Mouse (Mus musculus) hindbrain, embryonic 11.5 days (tissue): ENCODE data around the gene Myh11. TPM values are rescaled to one million over a fixed set of nuclear protein-coding genes. Genes with fewer than 3 reads are reported as not detected.
"Not testable (repeated sequence)": the region's sequence is repeated elsewhere in the genome, so short reads cannot be mapped to it uniquely, and the experiment has no call there.

ENCODE experiments used
- ATAC-seq: fragments of 200-750 bp; cut with Nextera tagmentation; 2 replicates; pipeline ENCODE4 v1.8.0; 2017; ENCODE audit warnings: mild to moderate bottlenecking, moderate TSS enrichment, moderate library complexity; ENCODE audit not compliant: low FRiP score
- DNase-seq: peaks from one replicate; pipeline ENCODE4 v3.0.0-alpha.2; 2015; ENCODE audit warnings: low spot score
- H3K27ac ChIP-seq: fragments of 300-500 bp; sonication (generic); 2 replicates; pipeline ENCODE4 v1.5.1; 2014; ENCODE audit warnings: mild to moderate bottlenecking, low read depth, low read length
- H3K27me3 ChIP-seq: fragments of 300-500 bp; sonication (generic); 2 replicates; pipeline ENCODE4 v1.6.1; 2014; ENCODE audit warnings: mild to moderate bottlenecking, low read length, moderate library complexity, mixed read lengths; ENCODE audit not compliant: control insufficient read depth, insufficient read depth
- H3K36me3 ChIP-seq: fragments of 300-500 bp; sonication (generic); 2 replicates; pipeline ENCODE4 v1.6.1; 2014; ENCODE audit warnings: mild to moderate bottlenecking, low read length, moderate library complexity, mixed read lengths; ENCODE audit not compliant: control insufficient read depth, insufficient read depth
- H3K4me1 ChIP-seq: fragments of 300-500 bp; sonication (generic); replicated peaks from 2 replicates; pipeline ENCODE4 v1.6.1; 2014; ENCODE audit warnings: low read length, mixed read lengths; ENCODE audit not compliant: control insufficient read depth, insufficient read depth
- H3K4me2 ChIP-seq: fragments of 300-500 bp; sonication (generic); replicated peaks from 2 replicates; pipeline ENCODE4 v1.6.1; 2014; ENCODE audit warnings: mild to moderate bottlenecking, low read depth, low read length
- H3K4me3 ChIP-seq: fragments of 300-500 bp; sonication (generic); 2 replicates; pipeline ENCODE4 v1.5.1; 2014; ENCODE audit warnings: low read depth, low read length
- H3K9ac ChIP-seq: fragments of 300-500 bp; sonication (generic); 2 replicates; pipeline ENCODE4 v1.6.1; 2014; ENCODE audit warnings: low read depth, low read length
- H3K9me3 ChIP-seq: fragments of 300-500 bp; sonication (generic); 2 replicates; pipeline ENCODE4 v1.6.1; 2016; ENCODE audit warnings: low read length; ENCODE audit not compliant: control insufficient read depth
- WGBS: fragments of 180-500 bp; shearing (Covaris S2); extraction: QIAGEN DNeasy Blood & Tissue Kit; methylation state at CpG from one replicate; pipeline ENCODE4 v1.1.7; 2014; 5-methylcytosine and 5-hydroxymethylcytosine counted together
- polyA plus RNA-seq: library from polyadenylated mRNA; unstranded; fragments of >200 nt; fragmentation: Nextera tagmentation; extraction: Ambion mirVana; gene quantifications from 2 replicates; pipeline ENCODE4 v1.2.1, GENCODE M21; 2014

Gene Myh11
- polyA plus RNA-seq, 1 experiment from 2014 or later, result 0.26 TPM

GRCm38 (mm10) chr16:14163731-14164130 lies 127.4 kb downstream of the Myh11 start:
- 2% methylated on average over 10 of the region's 10 CpGs for WGBS
- Histone ChIP-seq H3K4me1 (no peaks in the 10 kb centered on the region), H3K9me3 (no peaks in the 10 kb centered on the region), H3K4me2 (peak overlapping the region; percentile 65), H3K27me3 (no peaks in the 10 kb centered on the region), H3K27ac (peak overlapping the region; percentile 42; the same call in 1 of the 2 replicates), H3K9ac (peak overlapping the region; percentile 91), H3K4me3 (peak overlapping the region; percentile 80), H3K36me3 (0 out of 2 replicates have a peak, but pooled peaks cover 2% of the 10 kb centered on the region)
- DNase-seq (peak; percentile 35), ATAC-seq (no peak)

DNA sequence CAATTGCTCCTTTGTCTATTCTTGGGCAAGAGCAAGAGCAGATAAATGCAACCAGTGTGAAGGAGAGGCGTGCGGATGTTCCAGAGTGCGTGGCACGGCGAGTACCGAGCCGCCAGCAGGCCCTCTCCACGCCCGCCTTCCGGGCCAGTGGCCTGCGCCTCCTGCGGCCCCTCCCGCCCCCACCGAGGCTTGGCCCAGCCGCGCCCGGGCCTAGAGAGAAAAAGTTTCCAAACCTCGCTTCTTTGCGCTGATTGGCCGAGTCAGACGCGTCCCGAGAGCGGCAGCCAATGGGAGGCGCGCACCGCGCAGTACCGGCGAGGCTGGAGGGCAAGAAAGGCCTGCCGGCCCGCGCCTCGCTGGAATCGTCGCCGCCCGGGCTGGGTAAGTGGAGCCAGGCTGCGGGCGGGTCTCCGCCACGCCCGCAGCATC lies 128.2 kb downstream of the Myh11 start, which contains the start of the genes Nde1 and Marf1:
Gene Nde1, plus strand, starts transcription at position 288 of the 429 bp plus-strand sequence.
Gene Marf1, minus strand, starts transcription at position 364 of the 429 bp plus-strand sequence.
- no peaks in the 10 kb centered on the region for H3K4me1 ChIP-seq
- WGBS, result under 1% methylated on average over 37 of the region's 43 CpGs
- H3K27ac ChIP-seq, result peak within 1 kb of the TSS; percentile 69
- ATAC-seq (peak; percentile 88), DNase-seq (peak; percentile 90)
- H3K9ac ChIP-seq, result peak within 1 kb of the TSS; percentile 91
- peak within 1 kb of the TSS; percentile 65 for H3K4me2 ChIP-seq
- H3K4me3 ChIP-seq, result peak within 1 kb of the TSS; percentile 80
- no peaks in the 10 kb centered on the region for H3K36me3 ChIP-seq
- no peaks in the 10 kb centered on the region for H3K9me3 ChIP-seq
- no peaks in the 10 kb centered on the region for H3K27me3 ChIP-seq

DNA sequence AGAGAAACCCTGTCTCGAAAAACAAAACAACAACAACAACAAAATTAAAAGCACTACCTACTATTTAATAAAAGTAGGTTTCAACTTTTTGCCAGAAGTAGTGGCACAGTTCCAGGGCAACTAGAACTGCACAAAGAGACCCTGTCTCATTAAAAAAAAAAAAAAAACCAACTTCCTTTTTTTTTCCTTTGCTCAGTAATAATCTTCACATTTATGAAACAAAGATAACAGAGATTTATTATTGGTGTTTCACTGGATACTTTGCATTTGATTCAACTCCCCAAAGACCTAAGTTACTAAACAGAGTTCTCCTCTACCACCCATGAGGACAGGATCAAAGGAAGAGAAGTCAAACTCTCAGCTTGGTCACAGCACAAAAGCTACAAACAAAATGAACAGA lies 130.2 kb downstream of the Myh11 start:
- no peaks in the 10 kb centered on the region for H3K36me3 ChIP-seq
- no peak for ATAC-seq
- no peaks in the 10 kb centered on the region for H3K4me1 ChIP-seq
- no peak overlapping the region for H3K27ac ChIP-seq
- no peak overlapping the region for H3K4me2 ChIP-seq
- H3K27me3 ChIP-seq, result no peaks in the 10 kb centered on the region
- no peak overlapping the region for H3K9ac ChIP-seq
- H3K9me3 ChIP-seq, result no peaks in the 10 kb centered on the region
- no peak for DNase-seq
- WGBS, result 86% methylated on average over 1 of the region's 1 CpGs
- H3K4me3 ChIP-seq, result no peak overlapping the region

DNA sequence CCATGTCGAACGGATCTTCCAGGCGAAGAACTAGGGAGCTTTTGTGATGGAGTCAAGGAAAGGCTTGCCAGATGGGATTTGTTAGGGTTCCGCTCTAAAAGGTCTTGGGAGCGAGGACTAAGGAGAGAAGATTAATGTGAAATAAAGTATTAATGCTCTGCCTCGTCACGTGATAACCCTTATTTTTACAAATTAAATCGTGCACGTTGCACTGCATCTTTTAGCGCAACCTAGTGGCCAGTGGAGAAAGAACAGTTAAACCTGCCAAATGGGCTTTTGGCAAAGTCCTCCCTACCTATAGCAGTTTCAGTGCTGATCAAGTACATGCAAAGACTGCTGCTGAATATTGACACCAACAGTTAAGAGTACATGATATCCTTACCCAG lies 131.4 kb downstream of the Myh11 start:
- Histone ChIP-seq H3K27ac (peak overlapping the region; percentile 73), H3K9me3 (no peaks in the 10 kb centered on the region), H3K9ac (peak overlapping the region; percentile 45), H3K4me2 (peak overlapping the region; percentile 24), H3K27me3 (no peaks in the 10 kb centered on the region), H3K4me3 (peak overlapping the region; percentile 32), H3K36me3 (no peaks in the 10 kb centered on the region), H3K4me1 (no peaks in the 10 kb centered on the region)
- peak; percentile 81 for DNase-seq
- ATAC-seq, result peak; percentile 16; the same call in 1 of the 2 replicates
- WGBS, result 0% methylated on average over 10 of the region's 10 CpGs

DNA sequence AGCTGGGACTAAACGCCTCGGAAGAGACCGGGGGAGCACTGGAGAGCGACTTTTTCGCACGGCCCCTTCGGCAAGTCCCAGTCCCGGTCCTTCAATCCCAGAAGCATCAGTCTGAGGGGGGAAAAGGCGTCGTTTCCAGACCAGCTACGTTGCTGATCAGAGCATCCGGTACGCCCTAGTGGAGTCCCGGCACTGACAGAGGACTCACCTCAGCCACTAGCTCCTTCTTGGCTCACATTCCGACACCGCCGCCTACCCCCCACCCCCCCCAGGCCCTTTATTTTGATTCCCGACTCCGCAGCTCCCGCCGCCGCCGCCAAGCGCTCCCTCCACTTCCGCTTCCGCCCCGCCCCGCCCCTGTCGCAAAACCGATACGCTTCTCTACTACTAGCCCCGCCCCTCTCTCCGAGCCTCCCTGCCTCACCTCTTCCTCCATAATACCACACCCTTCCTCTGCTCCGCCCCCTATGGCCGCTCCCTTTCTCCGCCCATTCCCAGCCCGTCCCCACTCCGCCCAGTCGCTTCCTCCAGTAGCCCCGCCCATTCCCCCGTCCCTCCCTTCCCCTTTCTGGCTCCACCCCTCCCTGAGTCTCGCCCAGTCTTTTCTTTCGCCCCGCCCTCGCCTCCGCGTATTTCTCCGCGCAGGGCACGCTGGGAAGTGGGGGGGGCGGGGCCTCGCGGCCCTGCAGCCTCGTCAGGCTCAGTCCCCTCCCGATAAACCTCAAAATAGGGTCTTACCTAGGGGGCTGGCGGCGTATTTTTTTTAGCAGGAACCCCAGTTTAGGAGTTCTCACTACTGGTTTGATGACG lies 132.0 kb downstream of the Myh11 start:
- Histone ChIP-seq H3K36me3 (no peaks in the 10 kb centered on the region), H3K9ac (peak overlapping the region; percentile 83), H3K9me3 (no peaks in the 10 kb centered on the region), H3K27ac (peak overlapping the region; percentile 73), H3K4me3 (peak overlapping the region; percentile 78), H3K4me2 (peak overlapping the region; percentile 43), H3K4me1 (no peaks in the 10 kb centered on the region), H3K27me3 (no peaks in the 10 kb centered on the region)
- ATAC-seq (peak; percentile 94), DNase-seq (peak; percentile 99)
- under 1% methylated on average over 42 of the region's 58 CpGs for WGBS

DNA sequence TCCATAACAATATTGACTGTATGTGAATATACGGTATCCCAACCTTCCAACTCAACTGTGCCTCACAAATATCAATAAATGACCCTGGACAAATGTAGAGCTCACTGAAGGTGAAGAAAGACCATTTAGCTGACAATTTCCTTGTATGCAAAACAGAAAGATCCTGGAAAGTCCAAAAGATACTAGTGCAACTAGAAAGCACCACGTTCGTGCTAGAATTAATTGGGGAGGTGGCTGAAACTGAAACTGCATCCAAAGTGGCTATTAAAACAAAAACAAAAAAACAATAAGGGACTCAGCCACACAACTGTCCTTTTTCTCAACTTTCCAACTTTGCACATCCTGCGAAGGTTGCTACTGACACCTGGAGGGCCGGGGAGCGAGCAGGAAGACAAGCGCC lies 132.6 kb downstream of the Myh11 start:
- H3K4me1 ChIP-seq, result no peaks in the 10 kb centered on the region
- peak overlapping the region; percentile 78 for H3K4me3 ChIP-seq
- peak overlapping the region; percentile 83 for H3K9ac ChIP-seq
- DNase-seq, result no peak
- ATAC-seq, result no peak
- no peaks in the 10 kb centered on the region for H3K27me3 ChIP-seq
- peak overlapping the region; percentile 43 for H3K4me2 ChIP-seq
- 10% methylated on average over 7 of the region's 7 CpGs for WGBS
- H3K36me3 ChIP-seq, result no peaks in the 10 kb centered on the region
- H3K9me3 ChIP-seq, result no peaks in the 10 kb centered on the region
- 0 out of 2 replicates have a peak overlapping the region, but pooled peaks have one; percentile 63 for H3K27ac ChIP-seq

GRCm38 (mm10) chr16:14156312-14156711 lies 134.9 kb downstream of the Myh11 start:
- no peaks in the 10 kb centered on the region for H3K9me3 ChIP-seq
- no peak overlapping the region for H3K4me3 ChIP-seq
- no peaks in the 10 kb centered on the region; the same call in 1 of the 2 replicates for H3K36me3 ChIP-seq
- no peak overlapping the region for H3K9ac ChIP-seq
- no peak overlapping the region for H3K27ac ChIP-seq
- WGBS, result 96% methylated on average over 5 of the region's 6 CpGs
- no peaks in the 10 kb centered on the region for H3K4me1 ChIP-seq
- no peak overlapping the region for H3K4me2 ChIP-seq
- DNase-seq (no peak), ATAC-seq (no peak)
- H3K27me3 ChIP-seq, result no peaks in the 10 kb centered on the region

GRCm38 (mm10) chr16:14155638-14156037 lies 135.5 kb downstream of the Myh11 start:
- H3K4me2 ChIP-seq, H3K4me3 ChIP-seq, H3K27me3 ChIP-seq, DNase-seq, H3K9ac ChIP-seq, H3K4me1 ChIP-seq, H3K9me3 ChIP-seq, ATAC-seq, H3K36me3 ChIP-seq, H3K27ac ChIP-seq: not testable (repeated sequence)
- WGBS, result 55% methylated on average over 1 of the region's 2 CpGs

DNA sequence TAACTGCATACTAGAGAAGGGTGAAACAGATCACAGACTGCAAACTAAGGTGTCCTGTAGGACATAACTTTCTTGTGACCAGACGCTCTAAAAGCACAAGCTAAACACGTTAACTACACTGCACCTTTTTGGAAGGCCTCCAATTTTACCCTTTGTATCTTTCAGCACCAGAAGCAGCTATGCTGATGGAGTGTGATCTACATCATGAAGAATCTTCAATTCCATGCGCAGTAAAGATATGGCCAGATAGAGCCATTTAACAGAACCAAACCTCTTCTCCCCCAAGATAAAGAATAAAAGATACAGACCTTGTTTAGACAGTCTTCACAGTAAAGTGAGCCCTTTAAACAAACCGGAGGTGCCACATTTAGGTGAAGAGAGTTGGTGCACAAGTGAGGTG lies 139.5 kb downstream of the Myh11 start:
- no peak for DNase-seq
- no peak for ATAC-seq
- H3K27me3 ChIP-seq, result no peaks in the 10 kb centered on the region
- WGBS, result 96% methylated on average over 4 of the region's 4 CpGs
- no peaks in the 10 kb centered on the region for H3K9me3 ChIP-seq
- H3K36me3 ChIP-seq, result no peaks in the 10 kb centered on the region; the same call in 1 of the 2 replicates
- no peak overlapping the region for H3K4me3 ChIP-seq
- H3K9ac ChIP-seq, result no peak overlapping the region
- H3K4me2 ChIP-seq, result no peak overlapping the region
- no peak overlapping the region for H3K27ac ChIP-seq
- no peaks in the 10 kb centered on the region for H3K4me1 ChIP-seq
